Mouse (Mus musculus): ENCODE measurements at regions not wholly inside any gene's neighbourhood (a gene's known extent, or its start where the extent isn't known, plus 50 kb on each side); places are given as distances from the start of the nearest gene placed in this dataset.

- TF ChIP-seq CTCF (IDR thresholded peaks at IDR 0.05) (no peak), EP300 (IDR thresholded peaks at IDR 0.05) (no peak)
These were observed 69.4 kb upstream of the Ccdc190 start for GRCm38 (mm10) chr1:169859041-169859440.

Data from lung, postnatal 0 days (tissue).